Mouse (Mus musculus): ENCODE results near the gene Pak6.

Pak6 gene

GRCm38 (mm10) chr2:118663804-118664766, 982 bp downstream of the Pak6 start:
- in situ Hi-C loops (cut with MboI, MseI), result no loop called here

- in situ Hi-C loops (cut with MboI, MseI), result no loop called here
These were observed 1.9 kb downstream of the Pak6 start for GRCm38 (mm10) chr2:118664975-118665516.

GRCm38 (mm10) chr2:118665616-118666015, 2.5 kb downstream of the Pak6 start:
- in situ Hi-C loops (cut with MboI, MseI), result no loop called here

GRCm38 (mm10) chr2:118667181-118667580, 4.1 kb downstream of the Pak6 start:
- in situ Hi-C loops (cut with MboI, MseI), result no loop called here

GRCm38 (mm10) chr2:118669245-118669644, 6.1 kb downstream of the Pak6 start:
- in situ Hi-C loops (cut with MboI, MseI), result no loop called here

GRCm38 (mm10) chr2:118669785-118670184, 6.7 kb downstream of the Pak6 start:
- in situ Hi-C loops (cut with MboI, MseI), result no loop called here

GRCm38 (mm10) chr2:118671728-118672127, 8.6 kb downstream of the Pak6 start:
- in situ Hi-C loops (cut with MboI, MseI), result no loop called here

- in situ Hi-C loops (cut with MboI, MseI), result no loop called here
These were observed 10.8 kb downstream of the Pak6 start for GRCm38 (mm10) chr2:118673686-118674465.

- in situ Hi-C loops (cut with MboI, MseI), result no loop called here
These were observed 11.4 kb downstream of the Pak6 start for GRCm38 (mm10) chr2:118674500-118674899.

- in situ Hi-C loops (cut with MboI, MseI), result no loop called here
These were observed 14.0 kb downstream of the Pak6 start for GRCm38 (mm10) chr2:118676839-118677741.

- in situ Hi-C loops (cut with MboI, MseI), result no loop called here
These were observed 14.7 kb downstream of the Pak6 start for GRCm38 (mm10) chr2:118677817-118678216.

GRCm38 (mm10) chr2:118679577-118679976, 16.5 kb downstream of the Pak6 start:
- in situ Hi-C loops (cut with MboI, MseI), result no loop called here

GRCm38 (mm10) chr2:118680926-118681325, 17.8 kb downstream of the Pak6 start:
- in situ Hi-C loops (cut with MboI, MseI), result no loop called here

GRCm38 (mm10) chr2:118682544-118683260, 19.6 kb downstream of the Pak6 start:
- in situ Hi-C loops (cut with MboI, MseI), result no loop called here

GRCm38 (mm10) chr2:118685088-118685487, 22.0 kb downstream of the Pak6 start:
- in situ Hi-C loops (cut with MboI, MseI), result loop anchor here (5.0 kb wide), 1 partner anchor 48 kb away; no protein-coding TSS in a partner anchor

- in situ Hi-C loops (cut with MboI, MseI), result loop anchor here (5.0 kb wide), 1 partner anchor 49 kb away; no protein-coding TSS in a partner anchor
These were observed 23.6 kb downstream of the Pak6 start for GRCm38 (mm10) chr2:118686693-118687092.

- in situ Hi-C loops (cut with MboI, MseI), result loop anchor here (5.0 kb wide), 1 partner anchor 50 kb away; no protein-coding TSS in a partner anchor
These were observed 24.7 kb downstream of the Pak6 start for GRCm38 (mm10) chr2:118687791-118688190.

- in situ Hi-C loops (cut with MboI, MseI), result loop anchor here (5.0 kb wide), 1 partner anchor 53 kb away; no protein-coding TSS in a partner anchor
These were observed 26.8 kb downstream of the Pak6 start for GRCm38 (mm10) chr2:118689875-118690274.

- in situ Hi-C loops (cut with MboI, MseI), result no loop called here
These were observed 30.4 kb downstream of the Pak6 start for GRCm38 (mm10) chr2:118693370-118693966.

All from T-helper 2 cell (primary cell).